Mouse (Mus musculus) lung, embryonic 16.5 days (tissue): ENCODE results near the gene Cabcoco1. TPM values are rescaled to one million over a fixed set of nuclear protein-coding genes. Genes with fewer than 3 reads are reported as not detected.

Source experiments
- ATAC-seq: fragments of 200-750 bp; cut with Nextera tagmentation; 2 replicates; pipeline ENCODE4 v1.8.0; 2017; ENCODE audit warnings: low read depth, mild to moderate bottlenecking, moderate library complexity
- H3K27ac ChIP-seq: fragments of 300-500 bp; sonication (generic); 2 replicates; pipeline ENCODE4 v1.5.1; 2014; ENCODE audit warnings: mild to moderate bottlenecking, control low read depth, low read length
- H3K27me3 ChIP-seq: fragments of 300-500 bp; sonication (generic); 2 replicates; pipeline ENCODE4 v1.6.1; 2014; ENCODE audit warnings: low read depth, low read length, mixed read lengths; ENCODE audit not compliant: control insufficient read depth, insufficient read depth
- H3K36me3 ChIP-seq: fragments of 300-500 bp; sonication (generic); 2 replicates; pipeline ENCODE4 v1.6.1; 2014; ENCODE audit warnings: low read length; ENCODE audit not compliant: control insufficient read depth, insufficient read depth
- H3K4me1 ChIP-seq: fragments of 300-500 bp; sonication (generic); replicated peaks from 2 replicates; pipeline ENCODE4 v1.6.1; 2014; ENCODE audit warnings: low read length, mixed read lengths; ENCODE audit not compliant: control insufficient read depth, insufficient read depth
- H3K4me2 ChIP-seq: fragments of 300-500 bp; sonication (generic); 2 replicates; pipeline ENCODE4 v1.6.1; 2014; ENCODE audit warnings: low read depth, low read length, control low read depth
- H3K4me3 ChIP-seq: fragments of 300-500 bp; sonication (generic); 2 replicates; pipeline ENCODE4 v1.5.1; 2014; ENCODE audit warnings: mild to moderate bottlenecking, low read length, control low read depth
- H3K9ac ChIP-seq: fragments of 300-500 bp; sonication (generic); 2 replicates; pipeline ENCODE4 v1.6.1; 2014; ENCODE audit warnings: low read length, control low read depth
- H3K9me3 ChIP-seq: fragments of 300-500 bp; sonication (generic); 2 replicates; pipeline ENCODE4 v1.6.1; 2016; ENCODE audit warnings: low read length; ENCODE audit not compliant: control insufficient read depth
- WGBS: fragments of 180-500 bp; shearing (Covaris S2); extraction: QIAGEN DNeasy Blood & Tissue Kit; methylation state at CpG from one replicate; pipeline ENCODE4 v1.1.7; 2014; 5-methylcytosine and 5-hydroxymethylcytosine counted together
- polyA plus RNA-seq: library from polyadenylated mRNA; unstranded; fragments of >200 nt; fragmentation: Nextera tagmentation; extraction: Ambion mirVana; gene quantifications from 2 replicates; pipeline ENCODE4 v1.2.1, GENCODE M21; 2015

Cabcoco1 gene
- polyA plus RNA-seq, 1 experiment from 2014 or later: 11.0 TPM

DNA sequence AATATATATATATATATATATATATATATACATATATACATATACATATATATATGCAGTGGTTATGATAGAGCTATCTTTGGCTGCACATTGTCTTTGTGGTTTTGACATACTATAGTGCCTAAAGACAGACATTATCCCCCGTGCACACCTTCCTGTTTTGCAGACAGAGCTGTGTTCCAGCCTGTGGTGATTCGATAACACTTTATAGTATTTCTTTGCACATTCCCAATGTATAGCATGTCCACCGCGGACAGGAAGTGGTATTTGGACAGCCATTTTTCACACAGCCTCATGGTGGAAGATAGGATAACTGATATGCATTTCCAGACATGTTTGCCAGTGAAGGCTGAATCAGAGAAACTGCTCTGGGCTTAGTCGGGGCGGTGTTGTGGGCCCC is 110.3 kb downstream of the Cabcoco1 start:
- Histone ChIP-seq H3K4me2 (no peak overlapping the region), H3K27me3 (no peaks in the 10 kb centered on the region), H3K4me1 (no peaks in the 10 kb centered on the region), H3K9ac (no peak overlapping the region), H3K27ac (no peak overlapping the region), H3K4me3 (no peak overlapping the region), H3K9me3 (no peaks in the 10 kb centered on the region), H3K36me3 (no peaks in the 10 kb centered on the region)
- 80% methylated on average over 6 of the region's 6 CpGs for WGBS
- no peak for ATAC-seq

DNA sequence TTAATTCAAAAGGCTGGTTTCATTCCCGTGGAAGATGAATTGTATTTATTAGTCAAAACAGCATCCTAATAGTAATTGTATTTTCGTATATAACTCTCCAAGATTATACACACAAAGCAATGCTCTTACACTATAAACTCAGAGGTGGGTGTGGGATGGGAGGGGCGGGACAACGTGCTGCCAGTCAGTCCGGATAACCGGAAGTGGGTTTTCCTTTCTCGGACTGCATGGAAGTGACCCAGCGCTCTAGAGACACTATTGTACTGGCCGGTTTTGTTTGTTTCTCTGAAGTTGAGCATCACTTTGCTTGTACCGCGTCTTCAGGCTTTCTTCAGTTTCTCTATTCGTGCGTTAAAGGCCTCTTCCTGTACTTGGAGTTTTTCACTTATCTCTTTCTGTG is 110.8 kb downstream of the Cabcoco1 start:
- Histone ChIP-seq H3K27ac (no peak overlapping the region), H3K9ac (no peak overlapping the region), H3K36me3 (no peaks in the 10 kb centered on the region), H3K4me3 (no peak overlapping the region), H3K9me3 (no peaks in the 10 kb centered on the region), H3K27me3 (no peaks in the 10 kb centered on the region), H3K4me1 (no peaks in the 10 kb centered on the region), H3K4me2 (no peak overlapping the region)
- ATAC-seq: no peak
- 81% methylated on average over 13 of the region's 13 CpGs for WGBS

DNA sequence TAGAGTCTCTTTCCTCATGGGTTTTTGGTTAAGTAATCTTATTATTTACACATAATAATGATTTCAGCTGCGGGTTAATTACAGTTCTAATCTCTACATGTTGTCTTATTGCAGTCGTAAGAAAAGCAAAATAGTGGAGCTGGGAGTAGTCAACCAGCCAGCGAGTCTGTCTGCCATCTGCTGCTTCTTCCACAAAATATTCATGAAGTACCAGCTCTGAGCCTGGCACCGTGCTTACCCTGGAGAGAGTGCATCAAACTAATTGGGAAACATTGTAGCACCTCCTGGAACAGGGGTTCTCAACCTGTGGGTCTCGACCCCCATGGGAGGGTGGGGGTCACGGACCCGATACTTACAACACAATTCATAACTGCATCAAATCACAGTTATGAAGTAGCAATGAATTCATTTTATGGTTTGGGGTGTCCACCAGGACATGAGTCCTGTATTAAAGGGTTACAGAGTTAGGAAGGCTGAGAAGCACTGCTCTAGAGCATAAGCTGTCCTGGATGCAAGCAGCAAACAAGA is 121.2 kb downstream of the Cabcoco1 start:
- 83% methylated on average over 7 of the region's 7 CpGs for WGBS
- ATAC-seq: no peak
- no peak overlapping the region for H3K9ac ChIP-seq
- H3K4me3 ChIP-seq: no peak overlapping the region
- no peak overlapping the region for H3K4me2 ChIP-seq
- no peaks in the 10 kb centered on the region for H3K27me3 ChIP-seq
- H3K9me3 ChIP-seq: no peaks in the 10 kb centered on the region
- H3K36me3 ChIP-seq: no peaks in the 10 kb centered on the region
- H3K27ac ChIP-seq: no peak overlapping the region
- no peaks in the 10 kb centered on the region; the same call in 1 of the 2 replicates for H3K4me1 ChIP-seq

DNA sequence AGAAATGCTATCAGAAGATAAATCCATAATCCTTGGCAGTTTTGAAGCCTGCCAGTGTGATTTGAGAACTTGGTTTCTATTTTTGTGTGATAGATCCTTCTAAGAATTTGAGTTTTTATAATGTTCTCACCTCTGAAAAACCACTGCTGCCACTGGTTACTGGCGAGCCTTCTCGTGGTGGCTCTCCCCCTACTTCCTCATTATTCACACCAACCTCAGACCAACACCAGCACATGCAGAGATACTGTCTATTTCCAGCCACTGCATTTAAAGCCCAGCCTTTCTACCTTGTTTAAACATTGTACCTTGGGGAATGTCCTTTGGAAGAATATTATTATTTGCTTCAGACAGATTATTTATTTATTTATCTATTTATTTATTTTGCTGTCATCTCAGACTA is 121.8 kb downstream of the Cabcoco1 start:
- no peaks in the 10 kb centered on the region for H3K36me3 ChIP-seq
- no peak overlapping the region for H3K4me3 ChIP-seq
- H3K27ac ChIP-seq: no peak overlapping the region
- 56% methylated on average over 2 of the region's 2 CpGs for WGBS
- H3K4me1 ChIP-seq: no peaks in the 10 kb centered on the region; the same call in 1 of the 2 replicates
- H3K4me2 ChIP-seq: no peak overlapping the region
- H3K9me3 ChIP-seq: no peaks in the 10 kb centered on the region
- no peaks in the 10 kb centered on the region for H3K27me3 ChIP-seq
- ATAC-seq: no peak
- no peak overlapping the region for H3K9ac ChIP-seq

DNA sequence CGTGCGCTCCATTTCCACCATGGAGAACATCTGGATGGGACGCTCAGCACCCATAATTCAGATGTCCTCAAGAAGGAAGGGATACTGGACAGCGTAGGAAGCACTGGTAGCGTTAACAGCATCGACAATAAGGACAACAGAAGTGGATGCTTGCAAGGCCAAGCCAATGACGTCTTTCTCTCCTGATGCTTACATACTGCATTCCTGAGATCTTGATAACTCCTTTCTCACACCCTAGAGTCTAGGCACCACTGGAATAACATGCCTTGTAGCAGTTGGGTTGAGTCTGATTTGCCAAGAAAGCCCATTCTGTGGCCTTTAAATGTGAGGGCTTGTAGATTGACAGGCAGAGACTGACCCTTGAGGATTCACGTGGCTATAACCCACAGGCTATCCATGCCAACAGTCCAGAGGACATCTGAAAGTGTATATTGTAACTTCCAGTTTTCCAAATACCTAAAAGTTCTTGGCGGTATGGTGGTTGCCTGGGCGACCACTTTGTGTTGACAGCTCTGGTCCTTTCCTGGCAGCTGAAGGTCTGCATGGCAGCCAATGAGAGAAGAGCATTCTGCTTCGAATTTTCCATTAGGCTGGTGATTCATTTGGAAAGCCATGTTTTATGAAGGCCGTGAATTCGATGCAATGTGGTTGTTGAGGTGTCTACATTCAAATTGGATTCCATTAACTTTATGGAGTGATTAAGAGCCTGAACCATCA is 124.5 kb downstream of the Cabcoco1 start:
- Histone ChIP-seq H3K4me3 (no peak overlapping the region), H3K27ac (no peak overlapping the region), H3K36me3 (no peaks in the 10 kb centered on the region), H3K4me2 (no peak overlapping the region), H3K9ac (no peak overlapping the region), H3K9me3 (no peaks in the 10 kb centered on the region), H3K4me1 (no peaks in the 10 kb centered on the region; the same call in 1 of the 2 replicates), H3K27me3 (no peaks in the 10 kb centered on the region)
- ATAC-seq: no peak
- WGBS: 78% methylated on average over 13 of the region's 13 CpGs

DNA sequence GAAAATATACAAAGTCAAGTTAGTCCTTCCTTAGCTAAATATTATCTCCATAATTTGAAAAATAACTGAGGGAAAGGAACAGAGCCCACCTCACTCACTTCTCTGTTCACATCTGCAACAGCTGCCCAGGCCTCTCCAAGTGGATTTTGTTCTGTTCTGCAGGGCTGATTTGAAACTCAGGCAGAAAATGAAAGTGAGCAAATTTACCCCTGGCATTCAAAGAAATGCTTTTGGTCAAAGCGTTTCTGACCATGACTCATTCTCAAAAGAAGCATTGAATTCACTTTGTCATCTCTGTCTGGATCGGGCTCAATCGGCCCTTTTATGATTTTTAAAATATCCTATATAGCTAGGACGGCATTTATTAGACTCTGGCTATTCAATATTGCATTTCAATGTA is 135.8 kb downstream of the Cabcoco1 start:
- no peaks in the 10 kb centered on the region for H3K27me3 ChIP-seq
- WGBS: 88% methylated on average over 4 of the region's 4 CpGs
- H3K27ac ChIP-seq: no peak overlapping the region
- ATAC-seq: no peak
- H3K4me1 ChIP-seq: no peaks in the 10 kb centered on the region
- H3K4me3 ChIP-seq: no peak overlapping the region
- no peak overlapping the region for H3K9ac ChIP-seq
- H3K4me2 ChIP-seq: no peak overlapping the region
- no peaks in the 10 kb centered on the region; the same call in 1 of the 2 replicates for H3K9me3 ChIP-seq
- no peaks in the 10 kb centered on the region for H3K36me3 ChIP-seq

DNA sequence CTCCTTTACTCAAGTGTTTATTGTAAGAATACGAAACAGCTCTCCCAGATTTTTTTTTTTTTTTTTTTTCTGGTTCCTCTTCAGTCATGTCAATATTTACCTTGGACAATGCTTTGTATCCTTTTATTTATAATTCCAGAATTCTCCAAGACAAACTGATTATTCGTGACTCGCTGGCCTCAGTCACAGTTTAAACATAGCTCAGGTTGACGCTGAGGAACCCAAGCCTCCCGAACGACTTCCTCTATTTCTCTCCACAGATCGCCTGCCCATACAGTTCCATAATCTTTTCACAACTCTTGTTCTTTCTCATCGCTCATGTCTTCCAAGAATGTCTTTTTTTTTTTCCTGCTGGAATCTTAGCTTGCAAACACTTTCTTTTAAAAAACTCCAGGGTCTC is 144.9 kb downstream of the Cabcoco1 start:
- Histone ChIP-seq H3K27ac (peak overlapping the region; percentile 27; the same call in 1 of the 2 replicates), H3K27me3 (no peaks in the 10 kb centered on the region), H3K4me2 (no peak overlapping the region), H3K9me3 (peaks cover 6% of the 10 kb centered on the region; the same call in 1 of the 2 replicates), H3K36me3 (no peaks in the 10 kb centered on the region), H3K9ac (no peak overlapping the region), H3K4me3 (no peak overlapping the region), H3K4me1 (peaks cover 3% of the 10 kb centered on the region)
- WGBS: 32% methylated on average over 8 of the region's 8 CpGs
- no peak for ATAC-seq

DNA sequence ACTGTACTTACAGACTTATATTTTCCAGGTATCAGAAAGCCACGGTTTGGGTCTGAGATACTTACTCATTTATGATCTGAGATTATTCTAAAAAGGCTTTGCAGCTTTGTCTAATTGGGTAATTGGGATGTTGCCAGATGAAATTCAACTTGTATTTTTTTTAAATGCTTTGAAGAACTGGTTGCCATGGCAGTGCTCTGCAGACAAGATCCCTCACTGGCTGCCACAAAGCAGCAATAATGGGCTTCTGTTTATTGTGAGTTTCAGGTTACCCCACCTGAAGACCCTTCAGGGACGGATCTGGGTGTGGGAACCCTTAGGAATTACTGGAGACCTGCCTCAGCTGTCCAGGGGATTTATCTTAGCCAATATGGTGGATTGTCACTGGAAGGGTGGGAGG is 145.6 kb downstream of the Cabcoco1 start:
- H3K27ac ChIP-seq: no peak overlapping the region
- no peaks in the 10 kb centered on the region for H3K27me3 ChIP-seq
- peaks cover 6% of the 10 kb centered on the region; the same call in 1 of the 2 replicates for H3K9me3 ChIP-seq
- H3K4me2 ChIP-seq: no peak overlapping the region
- no peak for ATAC-seq
- H3K36me3 ChIP-seq: no peaks in the 10 kb centered on the region
- H3K4me1 ChIP-seq: peaks cover 3% of the 10 kb centered on the region
- 24% methylated on average over 2 of the region's 2 CpGs for WGBS
- no peak overlapping the region for H3K9ac ChIP-seq
- no peak overlapping the region for H3K4me3 ChIP-seq

DNA sequence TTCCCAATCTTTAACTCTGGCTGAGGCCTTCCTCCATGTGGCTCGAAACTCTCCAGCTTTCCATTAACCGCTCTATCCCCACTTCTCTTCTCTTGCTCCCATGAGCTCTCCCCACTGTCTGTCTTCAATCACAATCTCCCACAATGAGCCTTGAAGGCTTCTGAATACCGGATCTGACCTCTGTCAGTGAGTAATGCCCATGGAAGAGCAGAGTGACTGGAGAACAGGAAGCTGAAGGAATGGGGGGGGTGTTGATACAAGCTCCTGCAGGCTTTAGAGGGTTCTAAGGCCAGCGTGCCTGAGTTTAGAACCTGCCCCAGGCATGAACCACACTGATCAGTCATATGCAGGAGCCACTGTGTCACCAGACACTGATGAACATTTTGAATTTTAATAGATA is 150.1 kb downstream of the Cabcoco1 start:
- Histone ChIP-seq H3K4me3 (no peak overlapping the region), H3K9me3 (no peaks in the 10 kb centered on the region), H3K4me2 (no peak overlapping the region), H3K4me1 (peaks cover 3% of the 10 kb centered on the region), H3K9ac (no peak overlapping the region), H3K27ac (no peak overlapping the region), H3K27me3 (no peaks in the 10 kb centered on the region), H3K36me3 (no peaks in the 10 kb centered on the region)
- no peak for ATAC-seq
- WGBS: 56% methylated on average over 4 of the region's 4 CpGs
